Mouse (Mus musculus) CD8-positive naive resting alpha-beta T cell, adult 2 months (primary cell): ENCODE measurements around the gene Ppp1r32.

ENCODE experiments used
- DNase-seq, 2 experiments: peaks; one replicate each; pipeline ENCODE4 v3.0.0; 2022; ENCODE audit warnings: low read depth in 2 of 2, low spot score in 2 of 2

Gene Ppp1r32

GRCm38 (mm10) chr19:10458096-10458495 lies 24.6 kb downstream of the Ppp1r32 start:
- no peak for DNase-seq

DNA sequence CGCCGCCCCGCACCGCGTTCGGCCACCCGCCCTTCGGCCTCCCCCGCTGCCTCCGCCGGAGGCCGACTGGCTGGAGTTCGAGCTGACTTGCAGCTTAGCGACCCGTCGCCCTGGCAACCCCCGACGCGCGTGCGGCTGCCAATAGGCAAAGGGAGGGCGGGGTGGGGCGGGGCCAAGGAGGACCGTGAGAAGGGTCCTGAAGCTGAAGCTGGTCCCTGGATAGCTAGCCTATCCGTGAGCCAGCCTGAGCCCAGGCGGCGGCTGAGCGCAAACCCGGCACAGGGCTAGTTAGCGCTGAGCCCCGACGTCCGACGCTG lies 25.3 kb downstream of the Ppp1r32 start:
- DNase-seq = no peak

DNA sequence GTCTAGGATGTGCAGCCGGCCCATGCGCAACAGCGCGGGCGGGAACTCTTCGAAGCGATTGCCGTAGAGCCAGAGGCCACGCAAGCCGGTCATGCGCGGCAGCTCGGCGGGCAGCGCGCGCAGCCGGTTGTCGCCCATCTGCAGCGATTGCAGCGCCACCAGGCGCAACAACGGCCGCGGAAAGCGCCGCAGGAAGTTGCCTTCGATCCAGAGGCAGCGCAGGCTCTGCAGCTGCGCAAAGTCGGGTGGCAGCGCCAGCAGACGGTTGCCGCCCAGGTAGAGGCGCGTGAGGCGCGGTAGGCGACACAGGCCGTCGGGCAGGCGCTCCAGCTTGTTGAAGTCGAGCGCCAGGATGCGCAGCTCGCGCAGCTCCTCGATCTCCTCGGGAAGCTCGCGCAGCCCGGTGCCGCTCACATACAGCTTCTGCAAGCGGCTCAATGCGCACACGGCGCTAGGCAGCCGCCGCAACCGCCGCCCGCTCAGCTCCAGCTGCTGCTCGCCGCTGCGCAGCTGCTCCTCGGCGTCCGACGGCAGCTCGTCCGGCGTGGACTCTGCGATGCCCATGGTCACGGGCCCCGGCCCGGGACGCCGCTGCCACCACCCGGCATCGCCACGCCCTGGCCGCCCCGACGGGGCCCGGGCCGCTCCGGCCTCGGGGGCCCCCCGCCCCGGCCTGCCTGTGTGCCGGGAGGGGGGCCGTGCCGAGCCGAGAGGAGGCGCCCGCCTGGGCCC lies 25.8 kb downstream of the Ppp1r32 start, which contains the start of gene Lrrc10b:
Gene Lrrc10b (minus strand): TSS at position 722 of the 732 bp plus-strand sequence.
- no peak for DNase-seq

- DNase-seq = no peak
These were observed 27.3 kb downstream of the Ppp1r32 start for GRCm38 (mm10) chr19:10455437-10455806.

GRCm38 (mm10) chr19:10454718-10455436 lies 27.9 kb downstream of the Ppp1r32 start:
- DNase-seq = no peak

- peak; percentile 35 to 52 for DNase-seq
These were observed 33.0 kb downstream of the Ppp1r32 start for GRCm38 (mm10) chr19:10449708-10450107.

DNA sequence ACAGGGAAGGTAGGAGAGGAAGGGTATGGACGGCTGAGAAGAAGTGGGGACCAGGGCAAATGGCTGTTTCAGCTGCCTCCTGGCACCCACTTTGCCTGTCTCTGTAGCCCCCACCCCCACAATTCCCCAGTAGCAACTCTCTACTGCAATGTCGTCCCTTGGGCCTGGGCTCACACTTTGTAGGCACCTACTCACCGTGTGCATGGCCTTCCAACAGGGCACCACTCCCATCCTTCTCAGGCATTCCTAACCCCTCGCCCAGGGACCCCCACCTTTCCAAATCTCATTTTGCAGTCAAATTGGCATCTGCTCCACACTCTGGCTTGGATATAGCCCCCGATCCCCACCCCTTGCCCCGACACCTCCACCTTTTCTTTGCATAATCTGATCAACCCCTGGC lies 33.5 kb downstream of the Ppp1r32 start:
- DNase-seq = no peak

DNA sequence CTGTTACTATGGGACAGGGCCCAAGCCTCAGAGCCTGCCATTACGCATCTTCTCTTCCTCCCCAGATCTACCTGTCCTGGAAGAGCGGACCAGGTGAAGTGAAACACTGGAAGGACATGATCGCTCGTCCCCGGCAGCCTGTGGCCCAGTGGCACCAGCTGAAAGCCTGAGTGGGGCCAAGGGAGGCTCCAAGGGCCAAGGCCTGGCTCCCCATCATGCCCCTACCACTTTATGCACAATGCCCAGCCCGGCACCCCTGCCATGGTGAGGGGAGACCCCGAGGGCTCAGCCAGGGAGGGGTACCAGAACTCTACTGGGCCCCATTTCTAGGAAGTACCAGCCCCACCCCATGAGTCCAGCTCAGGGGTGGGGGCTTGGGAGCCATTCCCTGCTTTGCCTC lies 34.5 kb downstream of the Ppp1r32 start:
- DNase-seq = no peak

GRCm38 (mm10) chr19:10444685-10445369 lies 37.9 kb downstream of the Ppp1r32 start:
- no peak for DNase-seq

GRCm38 (mm10) chr19:10437521-10437920 lies 45.2 kb downstream of the Ppp1r32 start:
- DNase-seq = no peak

DNA sequence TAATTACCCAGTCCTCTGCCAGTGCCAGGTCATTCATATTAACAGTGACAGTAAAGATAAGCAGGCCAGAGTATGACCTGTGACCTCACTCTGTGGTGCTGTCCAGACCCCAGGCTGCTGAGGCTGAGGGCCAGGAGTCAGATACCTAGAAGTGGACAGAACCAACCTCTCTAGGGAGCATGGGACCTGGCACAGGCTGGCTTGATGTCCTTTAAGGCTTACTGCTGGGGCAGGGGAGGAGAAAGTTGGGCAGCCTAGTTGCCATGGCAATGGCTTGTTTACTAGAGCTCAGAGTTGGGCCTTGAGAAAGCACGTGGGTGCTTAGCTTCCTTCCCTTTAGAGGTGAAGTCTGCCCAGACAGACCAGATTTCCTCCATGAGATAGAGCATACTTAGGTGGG lies 46.0 kb downstream of the Ppp1r32 start:
- DNase-seq = no peak

- DNase-seq = peak in 1 of 2 experiments; percentile 15
These were observed 46.8 kb downstream of the Ppp1r32 start for GRCm38 (mm10) chr19:10435908-10436307.

DNA sequence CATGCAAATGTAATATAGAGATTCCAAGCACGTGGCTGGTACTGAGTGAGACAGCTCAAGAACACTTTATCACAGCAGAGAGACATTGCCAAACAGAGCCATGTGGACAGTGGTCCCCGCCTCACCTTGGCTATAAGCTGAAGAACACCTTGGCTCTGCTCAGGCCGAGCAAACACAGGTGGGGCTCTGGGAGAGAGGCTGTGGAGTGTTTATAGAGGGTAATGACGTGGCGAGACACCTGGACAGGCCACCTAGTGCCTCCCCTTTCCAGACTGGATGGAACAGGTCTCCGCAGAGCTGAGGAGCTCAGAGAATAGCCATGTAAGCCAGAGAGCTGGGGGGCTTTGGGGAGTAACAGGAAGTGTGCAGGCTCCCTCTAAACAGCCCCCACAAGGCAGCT lies 47.8 kb downstream of the Ppp1r32 start:
- no peak for DNase-seq

DNA sequence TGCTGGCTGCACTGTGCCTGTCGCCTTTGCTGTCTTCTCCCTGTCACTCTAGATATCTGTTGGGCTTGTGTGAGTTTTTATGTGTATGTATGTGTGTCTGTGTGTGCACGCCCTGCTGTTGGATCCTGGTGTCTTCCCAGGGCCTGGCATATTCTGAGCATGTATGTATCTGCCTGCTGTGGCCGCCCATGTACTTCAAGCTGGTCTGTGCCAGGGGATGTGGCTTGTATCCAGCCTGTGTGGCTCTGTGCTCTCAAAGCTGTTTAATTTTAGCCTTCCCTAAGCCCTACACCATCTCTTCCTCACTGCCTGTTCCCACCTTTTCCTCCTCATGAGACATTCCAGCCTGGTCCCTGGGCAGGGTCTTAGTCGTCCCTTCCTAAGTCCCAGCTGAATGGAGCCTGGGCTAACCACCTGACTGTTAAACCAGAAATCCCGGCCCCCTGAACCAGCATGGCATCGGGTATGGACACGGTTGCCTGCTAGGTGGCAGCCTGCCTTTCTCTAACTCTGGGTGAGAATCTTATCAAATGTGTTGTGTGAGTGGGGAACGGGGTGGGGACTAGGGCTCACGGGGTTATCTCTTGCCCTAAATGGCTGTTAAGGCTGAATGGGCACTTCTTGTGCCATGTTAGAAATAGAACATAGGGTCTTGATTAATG lies 48.7 kb downstream of the Ppp1r32 start:
- no peak for DNase-seq

- DNase-seq = no peak
These were observed 49.5 kb downstream of the Ppp1r32 start for GRCm38 (mm10) chr19:10433225-10433624.

GRCm38 (mm10) chr19:10431841-10432240 lies 50.9 kb downstream of the Ppp1r32 start:
- DNase-seq = no peak

GRCm38 (mm10) chr19:10431410-10431809 lies 51.3 kb downstream of the Ppp1r32 start:
- no peak for DNase-seq

GRCm38 (mm10) chr19:10429371-10429770 lies 53.4 kb downstream of the Ppp1r32 start:
- no peak for DNase-seq

DNA sequence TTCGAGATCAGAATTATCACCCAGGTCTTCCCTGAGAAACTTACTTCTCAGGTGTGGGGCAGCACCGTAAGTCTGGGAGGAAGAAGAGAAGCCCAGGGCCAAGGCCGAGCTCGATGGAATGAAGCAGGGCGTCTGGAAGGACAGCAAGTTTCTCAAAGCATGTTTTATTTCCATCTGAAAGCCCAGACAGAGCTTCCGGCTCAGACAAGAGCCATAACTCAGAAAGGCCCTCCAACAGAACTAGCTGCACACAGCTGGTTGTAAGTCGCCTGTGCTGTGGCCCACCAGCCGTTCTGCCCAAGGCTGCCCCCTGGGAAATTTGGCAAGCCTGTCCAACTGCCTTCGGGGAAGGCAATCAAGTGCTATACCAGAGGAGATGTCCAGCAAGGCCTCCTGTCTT lies 55.3 kb downstream of the Ppp1r32 start:
- DNase-seq = no peak

DNA sequence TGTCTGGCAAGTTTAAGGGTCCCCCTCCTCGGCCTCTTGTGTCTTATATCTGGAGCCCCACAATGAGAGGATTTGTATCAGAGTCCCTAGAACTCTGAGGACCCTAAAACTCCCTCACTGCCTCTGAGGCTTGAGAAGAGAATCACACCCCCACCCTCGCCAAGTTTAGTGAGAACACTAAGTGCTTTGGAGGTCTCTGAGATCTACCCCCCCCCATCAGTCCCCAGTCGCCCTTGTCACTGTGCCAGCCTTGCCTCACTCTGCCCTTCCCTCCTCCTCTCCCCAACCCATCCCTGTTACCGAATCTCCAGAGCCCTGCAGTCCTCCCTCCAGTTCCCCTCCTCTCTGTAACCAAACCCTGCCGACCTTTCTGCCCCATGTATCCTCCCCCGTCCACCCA lies 55.9 kb downstream of the Ppp1r32 start:
- DNase-seq = no peak

DNA sequence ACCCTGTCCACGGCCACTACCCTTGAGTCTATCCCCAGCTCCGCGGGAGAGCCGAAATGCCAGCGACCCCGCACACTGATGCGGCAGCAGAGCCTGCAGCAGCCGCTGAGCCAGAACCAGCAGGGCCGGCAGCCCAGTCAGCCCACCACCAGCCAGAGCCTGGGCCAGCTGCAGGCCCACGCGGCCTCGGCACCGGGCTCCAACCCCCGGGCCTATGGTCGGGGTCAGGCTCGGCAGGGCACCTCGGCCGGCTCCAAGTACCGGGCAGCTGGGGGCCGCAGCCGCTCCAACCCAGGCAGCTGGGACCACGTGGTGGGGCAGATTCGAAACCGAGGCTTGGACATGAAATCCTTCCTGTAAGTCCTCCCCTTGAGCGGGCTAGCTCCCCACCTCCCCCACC lies 56.4 kb downstream of the Ppp1r32 start:
- DNase-seq = no peak
